Mouse (Mus musculus): Measurements from ENCODE around the gene Eif3k.

DNA sequence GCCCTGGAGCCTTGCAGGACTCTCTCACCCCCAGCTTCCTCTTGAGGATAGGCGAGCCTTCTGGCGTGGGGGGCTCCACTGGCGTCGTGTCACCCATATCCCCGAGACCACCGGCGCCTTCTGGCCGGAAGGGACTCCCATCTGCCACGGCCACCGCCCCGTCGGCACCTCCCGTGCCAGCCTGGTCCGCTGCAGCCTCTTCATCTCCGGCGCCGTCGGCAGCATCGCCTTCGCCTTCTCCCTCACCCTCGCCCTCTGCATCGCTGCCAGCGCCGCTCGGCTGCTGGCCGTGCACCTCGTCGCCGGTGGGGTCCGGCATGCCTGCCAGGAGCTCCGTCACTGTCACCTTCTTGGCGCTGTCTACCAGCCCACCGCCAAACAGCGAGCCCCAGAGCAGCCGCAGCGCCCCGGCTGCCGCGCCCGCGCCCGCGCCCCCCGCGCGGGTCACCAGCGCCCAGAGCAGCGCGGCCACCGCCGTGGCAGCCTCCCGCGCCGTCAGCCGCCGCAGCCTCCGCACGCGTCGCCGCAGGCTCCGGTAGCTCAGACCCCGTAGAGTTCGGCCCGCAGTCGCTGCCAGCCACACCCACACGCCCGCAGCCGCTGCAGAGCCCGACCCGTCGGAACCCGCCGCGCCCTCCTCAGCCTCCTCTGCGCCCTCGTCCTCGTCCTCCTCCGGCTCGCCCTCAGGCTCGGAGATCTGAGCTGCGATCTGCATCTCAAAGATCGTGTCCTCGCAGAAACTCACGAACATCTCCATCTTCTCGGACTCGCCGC lies 38.0 kb upstream of the Eif3k start:
- TF ChIP-seq CTCF (IDR thresholded peaks at IDR 0.05; ENCODE audit: borderline replicate concordance, insufficient read depth, low read length), result no peak
- TF ChIP-seq POLR2A (IDR thresholded peaks at IDR 0.05; ENCODE audit: low read depth, low read length), result no peak

Data from embryonic fibroblast, embryonic 13.5 days (primary cell).